Mouse (Mus musculus) C2C12 (cell line): ENCODE measurements at regions not wholly inside any gene's neighbourhood (a gene's known extent, or its start where the extent isn't known, plus 50 kb on each side); places are given as distances from the start of the nearest gene placed in this dataset.

Experiments used
- CEBPB ChIP-seq: IDR thresholded peaks from one replicate; pipeline ENCODE4 v1.6.1; 2011; ENCODE audit warnings: low read depth, mild to moderate bottlenecking, control low read depth, moderate library complexity
- CTCF ChIP-seq: IDR thresholded peaks from one replicate; pipeline ENCODE4 v1.5.1; 2011; ENCODE audit not compliant: control insufficient read depth, insufficient read depth, insufficient read length
- FOSL1 ChIP-seq: IDR thresholded peaks from one replicate; pipeline ENCODE4 v1.8.0; 2011; ENCODE audit warnings: mild to moderate bottlenecking, low read length; ENCODE audit not compliant: poor library complexity, insufficient read depth, severe bottlenecking
- MAX ChIP-seq: IDR thresholded peaks from one replicate; pipeline ENCODE4 v1.6.1; 2011; ENCODE audit warnings: mild to moderate bottlenecking, control low read depth
- MYOD1 ChIP-seq: IDR thresholded peaks from one replicate; pipeline ENCODE4 v1.6.1; 2011; ENCODE audit warnings: low read depth; ENCODE audit not compliant: control insufficient read depth, insufficient read length
- MYOG ChIP-seq: IDR thresholded peaks from one replicate; pipeline ENCODE4 v1.6.1; 2011; ENCODE audit not compliant: control insufficient read depth, insufficient read length; ENCODE audit errors: extremely low read depth
- USF1 ChIP-seq: IDR thresholded peaks from one replicate; pipeline ENCODE4 v1.6.1; 2011; ENCODE audit warnings: low read depth, mild to moderate bottlenecking, control low read depth, moderate library complexity

GRCm38 (mm10) chr3:35059438-35059837 lies 409.2 kb downstream of the Sox2 start:
- TF ChIP-seq CTCF (no peak), MAX (no peak), MYOD1 (no peak), CEBPB (no peak), FOSL1 (no peak), USF1 (no peak), MYOG (no peak)
